Mouse (Mus musculus): ENCODE data around the gene Cacnb1.

Cacnb1 gene

GRCm38 (mm10) chr11:97954469-97955141, 68.2 kb downstream of the Cacnb1 start:
- DNase-seq = no peak

GRCm38 (mm10) chr11:97953939-97954275, 68.9 kb downstream of the Cacnb1 start:
- no peak for DNase-seq

DNA sequence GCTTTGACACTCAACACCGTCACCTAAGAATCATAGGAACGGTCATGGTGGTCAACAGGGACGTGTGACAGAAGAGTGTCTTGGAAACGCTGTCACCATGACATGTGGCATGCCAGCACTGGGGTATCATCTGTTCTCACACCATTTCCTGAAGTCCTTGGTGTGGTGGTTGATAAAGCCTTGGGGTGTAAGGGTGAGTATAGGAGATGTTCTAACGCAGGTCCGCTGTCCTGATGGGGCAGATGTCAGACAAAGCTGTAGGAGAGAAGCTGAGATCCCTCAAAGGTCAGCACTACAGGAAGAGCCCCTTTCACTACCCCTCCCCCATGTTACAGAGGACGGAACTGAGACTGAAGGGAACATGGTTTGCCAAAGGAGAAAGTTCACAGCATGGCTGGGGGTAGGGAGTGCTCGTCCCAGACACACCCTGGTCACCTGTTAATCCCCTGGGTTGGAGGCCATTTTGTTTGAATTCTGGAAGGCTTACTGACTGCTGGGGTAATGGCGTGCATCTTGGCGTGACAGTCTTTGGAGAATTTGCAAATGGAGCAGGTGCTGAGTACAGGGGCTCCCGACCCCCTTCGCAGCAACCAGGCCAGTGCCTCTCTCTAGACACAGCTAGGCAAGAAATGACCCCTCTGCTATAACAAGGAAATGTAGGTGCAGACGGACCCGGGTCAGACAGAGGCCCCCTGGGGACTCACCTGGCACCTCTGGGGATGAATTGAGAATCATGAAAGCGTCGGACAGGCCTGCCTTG, 69.5 kb downstream of the Cacnb1 start:
- DNase-seq = no peak

GRCm38 (mm10) chr11:97952367-97953006, 70.3 kb downstream of the Cacnb1 start:
- no peak for DNase-seq

All from heart, adult 11 months (tissue).